Mouse (Mus musculus) thymus, postnatal 36 days (tissue): Measurements from ENCODE around the gene Obox3.
"Not testable (repeated sequence)": the region's sequence is repeated elsewhere in the genome, so short reads cannot be mapped to it uniquely, and the experiment has no call there.

Experiments used
- DNase-seq, 2 experiments: peaks; one replicate each; pipeline ENCODE4 v3.0.0; 2022; ENCODE audit warnings: mixed read lengths in 2 of 2

Gene Obox3

DNA sequence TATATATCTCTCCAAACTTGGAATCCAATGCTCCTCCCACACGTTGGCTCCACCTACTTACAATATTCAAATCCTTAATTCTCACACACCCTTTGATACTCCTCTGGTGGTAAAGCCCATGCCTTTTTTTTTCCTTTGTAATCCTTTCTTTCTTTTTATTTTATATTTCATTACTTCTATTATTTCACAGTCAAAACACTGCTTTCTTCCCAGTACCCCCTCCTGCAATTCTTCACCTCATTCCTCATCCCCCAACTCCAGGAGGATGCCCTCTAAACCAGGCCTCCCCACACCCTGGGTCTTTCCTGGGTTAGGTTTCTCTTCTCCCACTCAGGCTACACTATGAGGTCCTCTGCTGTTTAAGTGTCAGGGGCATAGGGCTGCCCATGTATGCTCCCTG, at the start of gene Obox3:
Gene Obox3 (minus strand): TSS at position 101 of the 400 bp plus-strand sequence.
- DNase-seq = not testable (repeated sequence)

DNA sequence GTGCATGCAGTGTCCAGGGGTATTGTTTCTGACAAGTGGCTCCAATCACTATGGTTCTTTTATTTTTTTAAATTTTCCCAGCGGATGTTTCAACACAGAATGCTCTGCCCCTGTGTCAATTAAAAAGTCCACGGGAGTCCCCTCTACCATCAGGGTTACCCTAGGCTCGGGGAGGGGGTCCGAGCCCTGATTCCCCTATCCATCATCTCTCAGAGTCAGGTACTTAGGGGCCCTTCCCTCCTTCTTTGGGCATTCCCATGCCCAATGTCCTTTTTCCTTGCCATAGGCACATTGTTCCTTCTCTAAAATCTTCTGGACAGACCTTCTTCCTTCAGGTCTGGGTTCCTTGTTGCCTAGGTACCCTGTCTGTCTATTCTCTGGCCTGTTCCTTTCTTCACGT, 130.3 kb downstream of the Obox3 start:
- not testable (repeated sequence) for DNase-seq
